Mouse (Mus musculus) 3134 (cell line): Measurements from ENCODE around the gene Gm10409.
"Not testable (repeated sequence)": the region's sequence is repeated elsewhere in the genome, so short reads cannot be mapped to it uniquely, and the experiment has no call there.

Experiments used
- DNase-seq: peaks from one replicate; pipeline ENCODE4 v3.0.0-alpha.2; 2011; ENCODE audit warnings: low spot score; ENCODE audit not compliant: insufficient read length; ENCODE audit errors: extremely low read depth

Gm10409 gene

DNA sequence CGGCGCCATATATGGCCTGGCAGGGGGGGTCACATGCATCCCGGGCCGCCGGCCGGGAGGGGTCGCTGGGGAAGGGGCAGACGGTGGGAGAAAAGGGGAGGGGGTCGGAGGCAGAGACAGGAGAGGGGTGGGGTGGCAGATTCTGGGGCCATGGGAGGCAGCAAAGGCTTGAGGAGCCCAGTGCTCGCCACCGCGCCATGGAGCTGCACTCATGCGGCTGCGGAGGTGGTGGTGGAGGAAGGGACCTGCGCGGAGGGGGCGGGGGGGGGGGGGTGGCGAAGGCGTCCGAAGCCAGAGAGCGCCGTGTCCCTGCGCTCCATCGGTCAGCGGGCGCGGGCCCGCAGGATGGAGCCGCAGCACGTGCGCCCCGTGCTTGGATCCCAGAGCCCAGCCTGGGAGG lies at the start of gene Gm10409:
TSS of gene Gm10409 (plus strand) at position 301 of the 400 bp plus-strand sequence.
- not testable (repeated sequence) for DNase-seq

DNA sequence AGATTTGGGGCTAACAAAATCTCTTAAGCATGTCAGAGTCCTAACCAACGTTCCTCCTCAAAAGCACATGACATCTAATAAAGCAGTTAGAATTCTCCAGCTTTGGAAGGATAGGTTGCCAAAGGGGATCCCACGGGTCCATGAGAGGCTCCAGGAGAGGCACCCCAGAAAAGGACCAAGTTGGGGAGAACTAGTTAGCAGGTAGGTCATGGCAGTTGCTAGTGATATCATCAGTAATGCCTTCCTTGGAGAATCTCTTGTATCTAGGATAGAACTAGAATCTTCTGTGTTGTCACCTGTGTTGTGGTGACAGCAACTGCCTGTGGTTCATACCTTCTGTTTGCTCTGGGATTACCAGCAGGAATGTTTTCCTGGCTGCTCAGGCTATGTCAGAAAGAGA lies 17.6 kb upstream of the Gm10409 start, which contains the start of gene Gm10413:
TSS of gene Gm10413 (plus strand) at position 301 of the 400 bp plus-strand sequence.
- DNase-seq: not testable (repeated sequence)

DNA sequence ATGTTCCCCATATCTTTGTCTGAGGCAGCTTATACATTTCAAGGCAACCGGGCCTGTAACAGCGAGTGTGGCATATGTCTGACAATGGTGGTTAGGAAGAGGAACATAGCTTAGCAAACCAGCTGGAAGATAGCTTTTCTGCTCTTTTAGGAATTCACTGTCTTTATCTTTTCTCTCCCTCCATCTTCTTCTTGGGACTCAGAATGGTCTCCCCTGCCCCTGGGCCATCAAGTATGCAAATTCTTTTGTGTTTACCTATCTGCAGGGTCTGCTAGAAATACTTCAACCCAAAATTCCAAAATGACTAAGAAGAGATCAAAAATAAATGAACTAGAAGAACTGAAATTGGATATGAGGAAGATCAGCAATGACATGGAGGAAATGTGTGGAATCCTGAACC lies 15.4 kb downstream of the Gm10409 start, which contains the start of gene Gm3005:
TSS of gene Gm3005 (plus strand) at position 301 of the 400 bp plus-strand sequence.
- DNase-seq: not testable (repeated sequence)

DNA sequence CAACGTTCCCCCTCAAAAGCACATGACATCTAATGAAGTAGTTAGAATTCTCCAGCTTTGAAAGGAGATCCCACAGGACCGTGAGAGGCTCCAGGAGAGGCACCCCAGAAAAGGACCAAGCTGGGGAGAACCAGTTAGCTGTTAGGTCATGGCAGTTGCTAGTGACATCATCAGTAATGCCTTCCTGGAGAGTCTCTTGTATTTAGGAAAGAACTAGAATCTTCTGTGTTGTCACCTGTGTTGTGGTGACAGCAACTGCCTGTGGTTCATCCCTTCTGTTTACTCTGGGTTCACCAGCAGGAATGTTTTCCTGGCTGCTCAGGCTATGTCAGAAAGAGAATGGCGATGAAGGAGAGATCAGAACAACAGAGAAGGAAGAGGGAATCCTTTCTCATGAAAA lies 36.7 kb downstream of the Gm10409 start, which contains the start of gene Gm10408:
TSS of gene Gm10408 (plus strand) at position 301 of the 400 bp plus-strand sequence.
- not testable (repeated sequence) for DNase-seq
